Mouse (Mus musculus) midbrain, embryonic 16.5 days (tissue): Measurements from ENCODE around the gene Lamb3. TPM values are rescaled to one million over a fixed set of nuclear protein-coding genes. Genes with fewer than 3 reads are reported as not detected.

Experiments used
- ATAC-seq: fragments of 200-750 bp; cut with Nextera tagmentation; 2 replicates; pipeline ENCODE4 v1.8.0; 2017; ENCODE audit warnings: moderate TSS enrichment
- H3K27ac ChIP-seq: fragments of 300-500 bp; sonication (generic); 2 replicates; pipeline ENCODE4 v1.5.1; 2014; ENCODE audit warnings: mild to moderate bottlenecking, low read length, mixed read lengths
- H3K27me3 ChIP-seq: fragments of 300-500 bp; sonication (generic); 2 replicates; pipeline ENCODE4 v1.6.1; 2014; ENCODE audit warnings: low read depth, low read length, mixed read lengths; ENCODE audit not compliant: control insufficient read depth, insufficient read depth
- H3K36me3 ChIP-seq: fragments of 300-500 bp; sonication (generic); 2 replicates; pipeline ENCODE4 v1.6.1; 2014; ENCODE audit warnings: mild to moderate bottlenecking, low read length, moderate library complexity, mixed read lengths; ENCODE audit not compliant: control insufficient read depth, insufficient read depth
- H3K4me1 ChIP-seq: fragments of 300-500 bp; sonication (generic); 2 replicates; pipeline ENCODE4 v1.6.1; 2014; ENCODE audit warnings: mild to moderate bottlenecking, low read length, mixed read lengths; ENCODE audit not compliant: control insufficient read depth, insufficient read depth
- H3K4me2 ChIP-seq: fragments of 300-500 bp; sonication (generic); 2 replicates; pipeline ENCODE4 v1.6.1; 2014; ENCODE audit warnings: mild to moderate bottlenecking, low read length, mixed read lengths
- H3K4me3 ChIP-seq: fragments of 300-500 bp; sonication (generic); 2 replicates; pipeline ENCODE4 v1.5.1; 2014; ENCODE audit warnings: low read depth, mild to moderate bottlenecking, low read length, moderate library complexity, mixed read lengths
- H3K9ac ChIP-seq: fragments of 300-500 bp; sonication (generic); 2 replicates; pipeline ENCODE4 v1.6.1; 2014; ENCODE audit warnings: low read depth, low read length, mixed read lengths
- H3K9me3 ChIP-seq: fragments of 300-500 bp; sonication (generic); replicated peaks from 2 replicates; pipeline ENCODE4 v1.6.1; 2014; ENCODE audit warnings: mild to moderate bottlenecking, low read length, mixed read lengths; ENCODE audit not compliant: control insufficient read depth, poor library complexity, severe bottlenecking
- WGBS: fragments of 180-500 bp; shearing (Covaris S2); extraction: QIAGEN DNeasy Blood & Tissue Kit; methylation state at CpG from one replicate; pipeline ENCODE4 v1.1.7; 2014; 5-methylcytosine and 5-hydroxymethylcytosine counted together
- polyA plus RNA-seq: library from polyadenylated mRNA; unstranded; fragments of >200 nt; fragmentation: Nextera tagmentation; extraction: Ambion mirVana; gene quantifications from 2 replicates; pipeline ENCODE4 v1.2.1, GENCODE M21; 2015

Gene Lamb3
- polyA plus RNA-seq, 1 experiment from 2014 or later = 0.75 TPM

- Histone ChIP-seq H3K27me3 (no peaks in the 10 kb centered on the region), H3K4me1 (no peaks in the 10 kb centered on the region), H3K9me3 (no peaks in the 10 kb centered on the region), H3K9ac (no peak overlapping the region), H3K36me3 (no peaks in the 10 kb centered on the region), H3K4me3 (no peak overlapping the region), H3K27ac (no peak overlapping the region), H3K4me2 (no peak overlapping the region)
- no peak for ATAC-seq
- 83% methylated on average over 2 of the region's 2 CpGs for WGBS
Observed at GRCm38 (mm10) chr1:193232732-193233131, 25.2 kb downstream of the Lamb3 start.

GRCm38 (mm10) chr1:193234130-193234645, 26.7 kb downstream of the Lamb3 start:
- no peaks in the 10 kb centered on the region for H3K4me1 ChIP-seq
- H3K9me3 ChIP-seq = no peaks in the 10 kb centered on the region
- ATAC-seq = no peak
- no peak overlapping the region for H3K9ac ChIP-seq
- H3K27me3 ChIP-seq = no peaks in the 10 kb centered on the region
- no peak overlapping the region for H3K4me2 ChIP-seq
- H3K36me3 ChIP-seq = no peaks in the 10 kb centered on the region
- H3K4me3 ChIP-seq = no peak overlapping the region
- no peak overlapping the region for H3K27ac ChIP-seq
- WGBS = 91% methylated on average over 2 of the region's 2 CpGs

- Histone ChIP-seq H3K4me2 (no peak overlapping the region), H3K36me3 (no peaks in the 10 kb centered on the region), H3K4me1 (no peaks in the 10 kb centered on the region), H3K4me3 (no peak overlapping the region), H3K27me3 (no peaks in the 10 kb centered on the region), H3K9ac (no peak overlapping the region), H3K27ac (no peak overlapping the region), H3K9me3 (no peaks in the 10 kb centered on the region)
- WGBS = 89% methylated on average over 7 of the region's 7 CpGs
- ATAC-seq = no peak
Observed at GRCm38 (mm10) chr1:193234930-193235329, 27.4 kb downstream of the Lamb3 start.

- Histone ChIP-seq H3K4me3 (no peak overlapping the region), H3K27ac (no peak overlapping the region), H3K36me3 (no peaks in the 10 kb centered on the region), H3K4me1 (no peaks in the 10 kb centered on the region), H3K4me2 (no peak overlapping the region), H3K9ac (no peak overlapping the region), H3K27me3 (no peaks in the 10 kb centered on the region), H3K9me3 (no peaks in the 10 kb centered on the region)
- 0 out of 2 replicates have a peak, but pooled peaks have one; percentile 45 for ATAC-seq
- WGBS = 58% methylated on average over 4 of the region's 4 CpGs
Observed at GRCm38 (mm10) chr1:193238426-193238825, 30.9 kb downstream of the Lamb3 start.

- H3K9me3 ChIP-seq = no peaks in the 10 kb centered on the region
- no peak overlapping the region for H3K27ac ChIP-seq
- H3K4me1 ChIP-seq = no peaks in the 10 kb centered on the region
- 85% methylated on average over 4 of the region's 4 CpGs for WGBS
- H3K27me3 ChIP-seq = no peaks in the 10 kb centered on the region
- ATAC-seq = no peak
- no peaks in the 10 kb centered on the region for H3K36me3 ChIP-seq
- H3K4me3 ChIP-seq = no peak overlapping the region
- no peak overlapping the region for H3K9ac ChIP-seq
- H3K4me2 ChIP-seq = no peak overlapping the region
Observed at GRCm38 (mm10) chr1:193241436-193241835, 33.9 kb downstream of the Lamb3 start.

- no peak overlapping the region for H3K4me3 ChIP-seq
- no peak for ATAC-seq
- 81% methylated on average over 8 of the region's 8 CpGs for WGBS
Observed at GRCm38 (mm10) chr1:193242238-193242637, 34.7 kb downstream of the Lamb3 start.

GRCm38 (mm10) chr1:193242863-193243262, 35.4 kb downstream of the Lamb3 start:
- ATAC-seq = no peak

More at GRCm38 (mm10) chr1:193242238-193242637, 34.7 kb downstream of the Lamb3 start:
- H3K27me3 ChIP-seq = no peaks in the 10 kb centered on the region
- H3K4me1 ChIP-seq = no peaks in the 10 kb centered on the region
- H3K36me3 ChIP-seq = no peaks in the 10 kb centered on the region
- H3K9me3 ChIP-seq = no peaks in the 10 kb centered on the region
- no peak overlapping the region for H3K27ac ChIP-seq
- no peak overlapping the region for H3K4me2 ChIP-seq
- H3K9ac ChIP-seq = no peak overlapping the region

GRCm38 (mm10) chr1:193243571-193244193, 36.2 kb downstream of the Lamb3 start:
- H3K9ac ChIP-seq = no peak overlapping the region
- no peak overlapping the region for H3K27ac ChIP-seq
- no peaks in the 10 kb centered on the region for H3K4me1 ChIP-seq
- ATAC-seq = no peak
- H3K27me3 ChIP-seq = no peaks in the 10 kb centered on the region
- H3K36me3 ChIP-seq = no peaks in the 10 kb centered on the region
- H3K4me2 ChIP-seq = no peak overlapping the region
- H3K4me3 ChIP-seq = no peak overlapping the region
- 51% methylated on average over 10 of the region's 10 CpGs for WGBS
- H3K9me3 ChIP-seq = no peaks in the 10 kb centered on the region

More at GRCm38 (mm10) chr1:193242863-193243262, 35.4 kb downstream of the Lamb3 start:
- Histone ChIP-seq H3K9ac (no peak overlapping the region), H3K4me1 (no peaks in the 10 kb centered on the region), H3K36me3 (no peaks in the 10 kb centered on the region), H3K4me3 (no peak overlapping the region), H3K27me3 (no peaks in the 10 kb centered on the region), H3K27ac (no peak overlapping the region), H3K4me2 (no peak overlapping the region), H3K9me3 (no peaks in the 10 kb centered on the region)
- WGBS = 50% methylated on average over 4 of the region's 4 CpGs

- no peak overlapping the region for H3K27ac ChIP-seq
- 65% methylated on average over 6 of the region's 6 CpGs for WGBS
Observed at GRCm38 (mm10) chr1:193244235-193244634, 36.7 kb downstream of the Lamb3 start.

More at GRCm38 (mm10) chr1:193244235-193244634, 36.7 kb downstream of the Lamb3 start:
- Histone ChIP-seq H3K9ac (no peak overlapping the region), H3K27me3 (no peaks in the 10 kb centered on the region), H3K4me2 (no peak overlapping the region), H3K9me3 (no peaks in the 10 kb centered on the region), H3K4me1 (no peaks in the 10 kb centered on the region), H3K4me3 (no peak overlapping the region), H3K36me3 (no peaks in the 10 kb centered on the region)
- ATAC-seq = no peak
